Comparison of ENCODE assay signal across 24 mouse cellular contexts in genomic region chr7:121282154-121282553, GRCm38 (mm10).
DNase-seq lines count a peak whose midpoint lies in the region; ATAC-seq and TF ChIP-seq lines count a peak whose summit lies in the region.
"Had no signal": no experiment of that assay in that cellular context is flagged by ENCODE, and none has a peak within 500 bp of the region (broad histone marks: within the 10 kb centered on the region; RNA-seq: fewer than 3 reads in every experiment).

No protein-coding gene starts in this region.

- ATAC-seq in forebrain, postnatal 0 days = no peak
- no peak for ATAC-seq in forebrain, embryonic 12.5 days (ENCODE audit: low FRiP score)
- ATAC-seq in midbrain, postnatal 0 days (ENCODE audit: low FRiP score) = no peak
- ATAC-seq: activated CD4-positive, CD25-positive, alpha-beta regulatory T cell, adult 4 months; forebrain, embryonic 14.5 days; hindbrain, embryonic 16.5 days had no signal

- intact Hi-C loops in left cerebral cortex, postnatal 14 days (cut with DNase I) = no loop called here
- intact Hi-C loops in left cerebral cortex, postnatal 36 days (cut with DNase I) = no loop called here

- no peak for TF ChIP-seq CTCF in forebrain, postnatal 0 days (IDR thresholded peaks at IDR 0.05; ENCODE audit: low read depth)
- TF ChIP-seq CTCF in midbrain, postnatal 0 days (IDR thresholded peaks at IDR 0.05) = no peak

- no peak overlapping the region for H3K4me3 ChIP-seq in forebrain, postnatal 0 days (ENCODE audit: low read depth, low read length)
- no peak overlapping the region for H3K4me3 ChIP-seq in forebrain, embryonic 12.5 days (replicated peaks)
- no peak overlapping the region for H3K4me3 ChIP-seq in midbrain, postnatal 0 days (ENCODE audit: low read depth, low read length)
- H3K4me3 ChIP-seq: forebrain, embryonic 10.5 days; gastrocnemius, adult 2 months; hindbrain, embryonic 12.5 days had no signal

- H3K27ac ChIP-seq in forebrain, postnatal 0 days (ENCODE audit: low read depth, low read length) = no peak overlapping the region
- no peak overlapping the region for H3K27ac ChIP-seq in forebrain, embryonic 12.5 days
- H3K27ac ChIP-seq in midbrain, postnatal 0 days (ENCODE audit: low read depth, low read length) = no peak overlapping the region
- H3K27ac ChIP-seq: forebrain, embryonic 10.5 days; gastrocnemius, adult 2 months; hindbrain, embryonic 12.5 days had no signal

- H3K4me2 ChIP-seq in forebrain, postnatal 0 days (ENCODE audit: low read depth) = no peak overlapping the region
- no peak overlapping the region for H3K4me2 ChIP-seq in forebrain, embryonic 12.5 days
- no peak overlapping the region for H3K4me2 ChIP-seq in midbrain, postnatal 0 days (ENCODE audit: low read depth, low read length, poor library complexity, severe bottlenecking)
- H3K4me2 ChIP-seq: heart, embryonic 11.5 days; hindbrain, embryonic 12.5 days had no signal

- WGBS in forebrain, postnatal 0 days = 69% methylated on average over 7 of the region's 7 CpGs
- WGBS in forebrain, embryonic 12.5 days = 82% methylated on average over 7 of the region's 7 CpGs
- WGBS in midbrain, postnatal 0 days = 64% methylated on average over 7 of the region's 7 CpGs

- peak; percentile 13 for DNase-seq in forebrain, postnatal 0 days
- DNase-seq in left cerebral cortex, postnatal 14 days (ENCODE audit: low spot score in 2 of 2) = peak; percentile 9 to 22
- DNase-seq in left cerebral cortex, postnatal 36 days (ENCODE audit: low spot score in 2 of 2) = no peak
- DNase-seq in brain, adult 2 months (ENCODE audit: low read depth, low spot score) = peak; percentile 77
- peak; percentile 10 for DNase-seq in retina, embryonic 14.5 days (ENCODE audit: low spot score)
- no peak for DNase-seq in yolk sac, embryonic 10.5 days (ENCODE audit: low spot score)
- no peak for DNase-seq in midbrain, postnatal 0 days (ENCODE audit: low spot score)
- DNase-seq: adrenal gland, adult 8-10 months; adrenal gland, postnatal 25 days; cerebellum, adult 11 months; cerebellum, adult 2 months; cerebellum, adult 9-11 months; cerebellum, postnatal 25 days; embryo, embryonic 11 days; gastrocnemius, adult 2 months; gastrocnemius, postnatal 14 days; heart, adult 11 months had no signal

- H3K27me3 ChIP-seq in forebrain, postnatal 0 days (ENCODE audit: insufficient read depth, low read length) = no peaks in the 10 kb centered on the region
- H3K27me3 ChIP-seq in forebrain, embryonic 12.5 days = no peaks in the 10 kb centered on the region
- H3K27me3 ChIP-seq in midbrain, postnatal 0 days (ENCODE audit: insufficient read depth, low read length) = no peaks in the 10 kb centered on the region
- H3K27me3 ChIP-seq: hindbrain, embryonic 12.5 days had no signal

- no peak overlapping the region for H3K9ac ChIP-seq in forebrain, postnatal 0 days
- no peak overlapping the region for H3K9ac ChIP-seq in forebrain, embryonic 12.5 days
- no peak overlapping the region for H3K9ac ChIP-seq in midbrain, postnatal 0 days (replicated peaks; ENCODE audit: low read length, poor library complexity, severe bottlenecking)
- H3K9ac ChIP-seq: hindbrain, embryonic 12.5 days had no signal

- H3K4me1 ChIP-seq in forebrain, postnatal 0 days (ENCODE audit: insufficient read depth) = no peaks in the 10 kb centered on the region
- H3K4me1 ChIP-seq in forebrain, embryonic 12.5 days = no peaks in the 10 kb centered on the region
- no peaks in the 10 kb centered on the region for H3K4me1 ChIP-seq in midbrain, postnatal 0 days (ENCODE audit: insufficient read depth, low read length)
- H3K4me1 ChIP-seq: forebrain, embryonic 10.5 days; hindbrain, embryonic 12.5 days had no signal

- H3K9me3 ChIP-seq in forebrain, postnatal 0 days (ENCODE audit: low read length) = no peaks in the 10 kb centered on the region
- no peaks in the 10 kb centered on the region for H3K9me3 ChIP-seq in forebrain, embryonic 12.5 days
- H3K9me3 ChIP-seq in midbrain, postnatal 0 days (ENCODE audit: low read length) = no peaks in the 10 kb centered on the region
- H3K9me3 ChIP-seq: forebrain, embryonic 10.5 days; hindbrain, embryonic 12.5 days had no signal

- H3K36me3 ChIP-seq in forebrain, postnatal 0 days (ENCODE audit: insufficient read depth) = no peaks in the 10 kb centered on the region
- H3K36me3 ChIP-seq in forebrain, embryonic 12.5 days (replicated peaks) = no peaks in the 10 kb centered on the region
- no peaks in the 10 kb centered on the region for H3K36me3 ChIP-seq in midbrain, postnatal 0 days (ENCODE audit: insufficient read depth, low read length)
- H3K36me3 ChIP-seq: forebrain, embryonic 10.5 days; hindbrain, embryonic 12.5 days had no signal

Comparison
In these comparisons a context has a peak if more than half of its experiments do, and no peak if none do; other contexts are left out.
1. DNase-seq: peak in forebrain, postnatal 0 days (single experiment), left cerebral cortex, postnatal 14 days (2 of 2), brain, adult 2 months (single experiment) and retina, embryonic 14.5 days (single experiment); none in left cerebral cortex, postnatal 36 days (0 of 2), yolk sac, embryonic 10.5 days (single experiment) and midbrain, postnatal 0 days (single experiment).